Mouse (Mus musculus) lung, postnatal 0 days (tissue): ENCODE results near the gene Mrgbp.

Experiments used
- CTCF ChIP-seq: IDR thresholded peaks from 2 replicates; pipeline ENCODE4 v1.5.1; 2016; ENCODE audit warnings: antibody characterized with exemption, mild to moderate bottlenecking
- EP300 ChIP-seq: IDR thresholded peaks from 2 replicates; pipeline ENCODE4 v1.6.1; 2016; ENCODE audit warnings: antibody characterized with exemption, mild to moderate bottlenecking, control low read depth

- peak; percentile 56 for TF ChIP-seq CTCF
- TF ChIP-seq EP300: no peak
Observed at GRCm38 (mm10) chr2:180560245-180560644, 20.9 kb upstream of the Mrgbp start.
